Mouse (Mus musculus): ENCODE data around the gene Cbs.

The Cbs gene

GRCm38 (mm10) chr17:31590846-31591245, 46.2 kb downstream of the Cbs start:
- DNase-seq (ENCODE audit: low spot score) = no peak

- DNase-seq (ENCODE audit: low spot score) = no peak
These were observed 48.3 kb downstream of the Cbs start for GRCm38 (mm10) chr17:31588726-31589125.

GRCm38 (mm10) chr17:31588115-31588514, 48.9 kb downstream of the Cbs start:
- no peak for DNase-seq (ENCODE audit: low spot score)

GRCm38 (mm10) chr17:31583781-31584180, 53.3 kb downstream of the Cbs start:
- no peak for DNase-seq (ENCODE audit: low spot score)

GRCm38 (mm10) chr17:31583185-31583584, 53.9 kb downstream of the Cbs start:
- DNase-seq (ENCODE audit: low spot score) = no peak

- no peak for DNase-seq (ENCODE audit: low spot score)
These were observed 56.7 kb downstream of the Cbs start for GRCm38 (mm10) chr17:31580344-31580743.

GRCm38 (mm10) chr17:31576394-31577175, 60.5 kb downstream of the Cbs start:
- no peak for DNase-seq (ENCODE audit: low spot score)

GRCm38 (mm10) chr17:31574662-31575061, 62.4 kb downstream of the Cbs start:
- no peak for DNase-seq (ENCODE audit: low spot score)

GRCm38 (mm10) chr17:31571689-31572088, 65.3 kb downstream of the Cbs start:
- DNase-seq (ENCODE audit: low spot score) = no peak

- DNase-seq (ENCODE audit: low spot score) = no peak
These were observed 66.6 kb downstream of the Cbs start for GRCm38 (mm10) chr17:31570321-31570925.

GRCm38 (mm10) chr17:31569756-31570155, 67.3 kb downstream of the Cbs start:
- no peak for DNase-seq (ENCODE audit: low spot score)

- no peak for DNase-seq (ENCODE audit: low spot score)
These were observed 70.8 kb downstream of the Cbs start for GRCm38 (mm10) chr17:31566276-31566675.

GRCm38 (mm10) chr17:31565141-31566056, 71.6 kb downstream of the Cbs start:
- DNase-seq (ENCODE audit: low spot score) = no peak

GRCm38 (mm10) chr17:31564858-31565140, 72.2 kb downstream of the Cbs start:
- DNase-seq (ENCODE audit: low spot score) = no peak

- peak; percentile 99 for DNase-seq (ENCODE audit: low spot score)
These were observed 72.8 kb downstream of the Cbs start, which contains the start of gene Pknox1 for GRCm38 (mm10) chr17:31564015-31564857. TSS of gene Pknox1 (plus strand) at chr17:31564734.

- no peak for DNase-seq (ENCODE audit: low spot score)
These were observed 73.4 kb downstream of the Cbs start for GRCm38 (mm10) chr17:31563632-31564014.

GRCm38 (mm10) chr17:31559021-31559789, 77.8 kb downstream of the Cbs start:
- no peak for DNase-seq (ENCODE audit: low spot score)

Measured in layer of hippocampus, adult 9-10 months (tissue).